Mouse (Mus musculus) heart, postnatal 0 days (tissue): ENCODE measurements at regions not wholly inside any gene's neighbourhood (a gene's known extent, or its start where the extent isn't known, plus 50 kb on each side); places are given as distances from the start of the nearest gene placed in this dataset.

ENCODE experiments used
- ATAC-seq: fragments of 200-750 bp; cut with Nextera tagmentation; 2 replicates; pipeline ENCODE4 v1.8.0; 2017; ENCODE audit warnings: low read depth, moderate number of reproducible peaks, moderate library complexity; ENCODE audit not compliant: insufficient read depth
- DNase-seq: peaks from one replicate; pipeline ENCODE4 v3.0.0-alpha.2; 2016; ENCODE audit warnings: low spot score
- H3K27ac ChIP-seq: fragments of 300-500 bp; sonication (generic); 2 replicates; pipeline ENCODE4 v1.5.1; 2014; ENCODE audit warnings: low read depth, mild to moderate bottlenecking
- H3K27me3 ChIP-seq: fragments of 300-500 bp; sonication (generic); 2 replicates; pipeline ENCODE4 v1.6.1; 2014; ENCODE audit warnings: low read length, mixed read lengths; ENCODE audit not compliant: control insufficient read depth, insufficient read depth
- H3K36me3 ChIP-seq: fragments of 300-500 bp; sonication (generic); replicated peaks from 2 replicates; pipeline ENCODE4 v1.6.1; 2014; ENCODE audit warnings: low read length, mixed read lengths; ENCODE audit not compliant: control insufficient read depth, insufficient read depth
- H3K4me1 ChIP-seq: fragments of 300-500 bp; sonication (generic); 2 replicates; pipeline ENCODE4 v1.6.1; 2014; ENCODE audit warnings: antibody characterized with exemption; ENCODE audit not compliant: control insufficient read depth, insufficient read depth
- H3K4me2 ChIP-seq: fragments of 300-500 bp; sonication (generic); 2 replicates; pipeline ENCODE4 v1.6.1; 2014; ENCODE audit warnings: low read depth, mild to moderate bottlenecking, low read length, moderate library complexity
- H3K4me3 ChIP-seq: fragments of 300-500 bp; sonication (generic); 2 replicates; pipeline ENCODE4 v1.5.1; 2014; ENCODE audit warnings: low read depth, low read length
- H3K9ac ChIP-seq: fragments of 300-500 bp; sonication (generic); replicated peaks from 2 replicates; pipeline ENCODE4 v1.6.1; 2014; ENCODE audit warnings: low read depth, low read length, mixed read lengths
- H3K9me3 ChIP-seq: fragments of 300-500 bp; sonication (generic); replicated peaks from 2 replicates; pipeline ENCODE4 v1.6.1; 2016; ENCODE audit warnings: low read length; ENCODE audit not compliant: control insufficient read depth
- CTCF ChIP-seq: IDR thresholded peaks from 2 replicates; pipeline ENCODE4 v1.5.1; 2016; ENCODE audit warnings: antibody characterized with exemption, control low read depth, low read depth
- EP300 ChIP-seq: IDR thresholded peaks from 2 replicates; pipeline ENCODE4 v1.6.1; 2016; ENCODE audit warnings: antibody characterized with exemption, low read depth
- WGBS: fragments of 180-500 bp; shearing (Covaris S2); extraction: QIAGEN DNeasy Blood & Tissue Kit; methylation state at CpG from one replicate; pipeline ENCODE4 v1.1.7; 2014; 5-methylcytosine and 5-hydroxymethylcytosine counted together

DNA sequence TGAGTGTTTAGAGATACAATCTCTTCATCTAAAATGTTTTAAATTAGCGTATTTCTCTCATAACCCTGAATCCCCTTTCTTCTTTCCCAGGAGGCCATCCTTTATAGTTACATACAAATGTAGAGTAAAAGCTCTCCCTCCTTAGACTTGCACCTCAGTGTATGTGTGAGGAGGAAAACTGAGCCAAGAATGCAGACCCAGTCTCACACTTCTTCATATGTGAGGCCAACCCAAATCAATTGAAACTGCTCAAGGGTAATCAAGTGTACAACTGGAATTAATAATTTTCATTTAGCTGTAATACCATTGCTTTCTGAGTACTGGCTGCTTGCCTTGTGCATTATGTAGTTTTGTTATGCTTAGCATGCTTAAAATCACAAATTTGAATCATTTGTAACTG, 356.3 kb downstream of the Csnka2ip start:
- Histone ChIP-seq H3K36me3 (no peaks in the 10 kb centered on the region), H3K27me3 (no peaks in the 10 kb centered on the region), H3K27ac (no peak overlapping the region), H3K4me3 (no peak overlapping the region), H3K9ac (no peak overlapping the region), H3K4me1 (no peaks in the 10 kb centered on the region), H3K9me3 (no peaks in the 10 kb centered on the region), H3K4me2 (no peak overlapping the region)
- no peak for ATAC-seq
- TF ChIP-seq EP300 = no peak
- no peak for TF ChIP-seq CTCF
- no peak for DNase-seq
- 81% methylated on average over 1 of the region's 1 CpGs for WGBS

DNA sequence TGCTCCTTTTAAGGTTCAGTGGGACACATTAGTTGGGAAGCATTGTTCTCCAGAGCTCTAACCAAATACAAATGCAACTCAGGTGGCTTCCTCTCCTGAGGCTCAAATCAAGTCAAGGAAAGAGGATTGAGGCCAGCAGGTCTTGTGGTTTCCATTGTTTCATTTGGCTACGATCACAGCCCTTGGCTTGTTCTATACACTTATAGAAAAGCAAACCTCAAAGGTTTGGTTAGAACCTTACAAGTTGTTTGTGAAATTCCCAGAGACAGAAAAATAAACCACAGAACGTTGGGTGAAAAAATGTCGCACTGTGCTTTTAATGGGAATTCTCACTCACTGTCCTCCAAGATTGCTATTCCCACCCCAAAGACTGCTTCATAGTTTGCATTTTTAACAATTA, 360.4 kb upstream of the Epha3 start:
- no peak overlapping the region for H3K4me2 ChIP-seq
- ATAC-seq = no peak
- H3K4me3 ChIP-seq = no peak overlapping the region
- no peak overlapping the region for H3K9ac ChIP-seq
- no peak for DNase-seq
- H3K36me3 ChIP-seq = no peaks in the 10 kb centered on the region
- H3K9me3 ChIP-seq = no peaks in the 10 kb centered on the region
- WGBS = 86% methylated on average over 3 of the region's 3 CpGs
- no peak overlapping the region for H3K27ac ChIP-seq
- no peaks in the 10 kb centered on the region for H3K27me3 ChIP-seq
- TF ChIP-seq EP300 = no peak
- TF ChIP-seq CTCF = no peak
- H3K4me1 ChIP-seq = no peaks in the 10 kb centered on the region

DNA sequence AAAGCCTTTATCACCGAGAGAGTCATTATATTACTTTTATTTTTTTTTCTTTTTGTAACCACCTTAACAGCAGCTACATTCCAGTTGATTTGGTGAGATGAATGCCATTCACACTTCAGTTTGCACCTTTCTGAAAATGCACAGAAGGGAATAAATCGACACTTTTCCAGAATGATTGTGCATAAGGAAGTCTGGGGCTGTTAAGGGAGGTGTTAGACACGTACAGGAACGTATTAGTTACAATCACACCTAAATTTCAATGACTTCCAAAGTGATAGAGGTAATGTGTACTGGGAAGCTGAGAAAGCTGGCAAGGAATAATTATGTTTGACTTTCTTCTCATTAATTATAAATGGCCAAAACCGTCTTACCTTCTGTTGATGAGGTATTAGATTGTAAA, 352.7 kb upstream of the Epha3 start:
- TF ChIP-seq EP300 = no peak
- no peak for TF ChIP-seq CTCF
- no peaks in the 10 kb centered on the region for H3K4me1 ChIP-seq
- H3K4me2 ChIP-seq = no peak overlapping the region
- DNase-seq (no peak), ATAC-seq (no peak)
- no peaks in the 10 kb centered on the region for H3K27me3 ChIP-seq
- no peak overlapping the region for H3K27ac ChIP-seq
- no peaks in the 10 kb centered on the region for H3K36me3 ChIP-seq
- no peaks in the 10 kb centered on the region for H3K9me3 ChIP-seq
- H3K9ac ChIP-seq = no peak overlapping the region
- no peak overlapping the region for H3K4me3 ChIP-seq
- WGBS = 67% methylated on average over 5 of the region's 5 CpGs

DNA sequence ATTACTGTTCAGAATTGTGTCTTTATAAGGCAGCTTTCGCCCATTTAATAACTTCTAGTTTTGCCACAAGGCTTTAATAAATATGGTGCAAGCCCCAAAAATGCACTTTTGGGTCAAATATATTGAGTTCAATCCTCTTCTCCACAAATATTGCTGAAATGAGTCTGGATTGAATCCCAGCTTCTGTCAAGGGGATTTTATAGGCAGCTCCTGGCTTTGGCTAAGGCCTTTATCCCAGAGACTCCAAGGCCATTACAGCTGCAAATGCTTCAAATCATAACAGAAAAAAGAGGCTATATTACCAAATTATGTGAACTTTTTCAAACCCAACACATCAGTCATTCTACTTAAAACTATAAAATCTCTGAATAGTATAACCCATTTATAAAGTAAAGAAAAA, 347.9 kb upstream of the Epha3 start:
- H3K27ac ChIP-seq = no peak overlapping the region
- H3K4me2 ChIP-seq = no peak overlapping the region
- H3K4me3 ChIP-seq = no peak overlapping the region
- H3K4me1 ChIP-seq = no peaks in the 10 kb centered on the region
- no peaks in the 10 kb centered on the region for H3K9me3 ChIP-seq
- ATAC-seq (no peak), DNase-seq (no peak)
- H3K36me3 ChIP-seq = no peaks in the 10 kb centered on the region
- 90% methylated on average over 1 of the region's 1 CpGs for WGBS
- no peak for TF ChIP-seq EP300
- TF ChIP-seq CTCF = no peak
- no peak overlapping the region for H3K9ac ChIP-seq
- H3K27me3 ChIP-seq = no peaks in the 10 kb centered on the region

DNA sequence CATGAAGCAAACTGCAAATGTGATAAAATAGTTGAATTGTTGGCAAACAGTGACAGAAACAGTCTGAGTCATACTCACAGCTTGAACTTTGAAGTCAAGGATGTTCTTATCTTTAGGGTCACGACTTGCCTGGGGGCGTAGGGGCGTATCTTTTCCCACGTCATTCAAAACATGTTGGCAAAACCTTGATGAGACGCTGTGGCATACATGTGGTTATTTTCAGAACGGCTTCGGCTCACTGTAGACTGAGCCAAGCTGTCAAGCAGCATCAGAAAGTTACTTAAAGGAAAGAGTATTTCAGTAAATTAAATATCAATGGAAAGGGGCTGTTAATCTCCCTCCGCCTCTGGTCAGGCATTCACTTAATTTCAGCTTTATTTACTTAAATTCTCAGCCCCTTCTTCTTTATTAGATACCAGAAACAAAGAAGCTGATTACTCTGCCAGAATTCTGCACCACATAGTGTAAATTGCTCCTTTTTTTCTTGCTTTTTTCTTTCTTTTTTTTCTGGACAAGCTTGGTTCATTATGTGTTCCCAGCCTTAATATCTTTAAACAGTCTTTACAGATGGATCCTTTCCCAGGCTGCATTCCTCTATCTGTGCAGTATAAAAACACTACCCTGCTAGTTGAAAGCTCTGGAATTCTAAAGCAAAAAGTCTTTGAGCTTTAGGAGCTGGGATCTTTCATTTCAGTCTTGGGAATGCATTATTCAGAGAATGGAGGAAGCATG, 302.9 kb upstream of the Epha3 start:
- DNase-seq (no peak), ATAC-seq (no peak)
- Histone ChIP-seq H3K27me3 (no peaks in the 10 kb centered on the region), H3K27ac (no peak overlapping the region), H3K36me3 (no peaks in the 10 kb centered on the region), H3K4me1 (peaks cover 7% of the 10 kb centered on the region), H3K9me3 (no peaks in the 10 kb centered on the region), H3K9ac (no peak overlapping the region), H3K4me2 (peak overlapping the region; percentile 7; the same call in 1 of the 2 replicates), H3K4me3 (no peak overlapping the region)
- TF ChIP-seq EP300 (no peak), CTCF (no peak)
- 13% methylated on average over 8 of the region's 8 CpGs for WGBS

DNA sequence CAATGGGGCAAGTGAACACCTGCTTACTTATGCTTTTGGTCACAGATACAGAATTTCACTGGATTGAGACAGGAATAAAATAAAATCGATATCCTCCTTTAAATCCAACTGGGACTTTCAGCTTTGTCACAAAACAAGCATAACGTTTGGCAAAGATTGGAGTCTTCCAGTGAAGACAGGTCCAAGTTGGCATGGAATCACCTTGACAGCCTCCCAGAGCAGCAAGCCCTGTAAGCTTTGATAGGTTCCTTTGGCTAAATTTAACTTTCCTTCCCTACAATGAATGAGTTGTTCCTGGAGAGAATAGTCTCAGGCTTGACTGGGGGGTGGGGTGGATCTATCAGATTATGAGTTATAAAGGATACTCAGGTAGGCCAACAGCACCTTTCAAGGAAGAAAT, 302.1 kb upstream of the Epha3 start:
- Histone ChIP-seq H3K9me3 (no peaks in the 10 kb centered on the region), H3K27me3 (no peaks in the 10 kb centered on the region), H3K4me3 (no peak overlapping the region), H3K9ac (no peak overlapping the region), H3K27ac (no peak overlapping the region), H3K36me3 (no peaks in the 10 kb centered on the region), H3K4me2 (no peak overlapping the region), H3K4me1 (peaks cover 7% of the 10 kb centered on the region)
- ATAC-seq (no peak), DNase-seq (no peak)
- TF ChIP-seq CTCF (no peak), EP300 (no peak)
- WGBS = 50% methylated on average over 2 of the region's 2 CpGs
